Mouse (Mus musculus) liver, postnatal 0 days (tissue): Measurements from ENCODE around the gene Nsf. TPM values are rescaled to one million over a fixed set of nuclear protein-coding genes. Genes with fewer than 3 reads are reported as not detected.

Experiments used
- ATAC-seq: fragments of 200-750 bp; cut with Nextera tagmentation; 2 replicates; pipeline ENCODE4 v1.8.0; 2017; ENCODE audit warnings: mild to moderate bottlenecking, moderate library complexity
- DNase-seq: peaks from one replicate; pipeline ENCODE4 v3.0.0-alpha.2; 2016
- H3K27ac ChIP-seq: fragments of 300-500 bp; sonication (generic); 2 replicates; pipeline ENCODE4 v1.5.1; 2014; ENCODE audit warnings: antibody characterized with exemption, moderate library complexity, mild to moderate bottlenecking, low read depth
- H3K27me3 ChIP-seq: fragments of 300-500 bp; sonication (generic); 2 replicates; pipeline ENCODE4 v1.6.1; 2014; ENCODE audit warnings: low read length, control low read depth, mixed read lengths; ENCODE audit not compliant: insufficient read depth
- H3K36me3 ChIP-seq: fragments of 300-500 bp; sonication (generic); replicated peaks from 2 replicates; pipeline ENCODE4 v1.6.1; 2014; ENCODE audit warnings: mild to moderate bottlenecking, control low read depth, low read length, moderate library complexity, mixed read lengths; ENCODE audit not compliant: insufficient read depth
- H3K4me1 ChIP-seq: fragments of 300-500 bp; sonication (generic); 2 replicates; pipeline ENCODE4 v1.6.1; 2014; ENCODE audit warnings: antibody characterized with exemption, mild to moderate bottlenecking, control low read depth; ENCODE audit not compliant: insufficient read depth
- H3K4me2 ChIP-seq: fragments of 300-500 bp; sonication (generic); 2 replicates; pipeline ENCODE4 v1.6.1; 2014; ENCODE audit warnings: low read depth, mild to moderate bottlenecking, low read length, moderate library complexity, mixed read lengths
- H3K4me3 ChIP-seq: fragments of 300-500 bp; sonication (generic); 2 replicates; pipeline ENCODE4 v1.5.1; 2014; ENCODE audit warnings: low read depth, low read length
- H3K9ac ChIP-seq: fragments of 300-500 bp; sonication (generic); replicated peaks from 2 replicates; pipeline ENCODE4 v1.6.1; 2014; ENCODE audit warnings: mild to moderate bottlenecking, moderate library complexity
- H3K9me3 ChIP-seq: fragments of 300-500 bp; sonication (generic); 2 replicates; pipeline ENCODE4 v1.6.1; 2016; ENCODE audit warnings: mild to moderate bottlenecking, control low read depth, low read length, mixed read lengths
- CTCF ChIP-seq: sonication (generic); IDR thresholded peaks from 2 replicates; pipeline ENCODE4 v1.5.1; 2016; ENCODE audit warnings: antibody characterized with exemption, low read depth
- EP300 ChIP-seq: IDR thresholded peaks from 2 replicates; pipeline ENCODE4 v1.6.1; 2016; ENCODE audit warnings: antibody characterized with exemption, low read depth, mild to moderate bottlenecking
- WGBS: fragments of 180-500 bp; shearing (Covaris S2); extraction: QIAGEN DNeasy Blood & Tissue Kit; methylation state at CpG from one replicate; pipeline ENCODE4 v1.1.7; 2014; ENCODE audit not compliant: insufficient replicate concordance; 5-methylcytosine and 5-hydroxymethylcytosine counted together
- polyA plus RNA-seq: library from polyadenylated mRNA; unstranded; fragments of >200 nt; fragmentation: Nextera tagmentation; extraction: Ambion mirVana; gene quantifications from 2 replicates; pipeline ENCODE4 v1.2.1, GENCODE M21; 2015

Nsf gene
- polyA plus RNA-seq, 1 experiment from 2014 or later, result 16.0 TPM

DNA sequence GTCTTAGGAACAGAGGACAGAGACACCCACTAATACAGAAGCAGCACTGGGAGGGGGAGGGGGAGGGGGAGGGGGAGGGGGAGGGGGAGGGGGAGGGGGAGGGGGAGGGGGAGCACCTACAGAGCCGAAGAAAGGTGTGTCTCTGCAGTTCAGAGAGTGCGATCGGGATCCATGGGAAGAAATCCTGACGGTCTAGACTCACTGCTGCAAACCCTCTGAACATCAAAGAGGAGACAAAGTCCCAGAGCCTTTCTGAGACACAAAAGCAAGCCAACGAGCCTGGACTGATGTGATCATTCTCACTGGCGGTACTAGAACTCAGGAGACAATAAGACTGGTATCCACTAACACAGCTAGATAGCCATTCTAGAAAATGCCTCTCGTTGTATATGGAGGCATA is 88.5 kb downstream of the Nsf start:
- Histone ChIP-seq H3K36me3 (peaks cover 2% of the 10 kb centered on the region; the same call in 1 of the 2 replicates), H3K27ac (no peak overlapping the region), H3K27me3 (no peaks in the 10 kb centered on the region), H3K4me3 (no peak overlapping the region), H3K4me2 (no peak overlapping the region), H3K4me1 (peaks cover 3% of the 10 kb centered on the region; the same call in 1 of the 2 replicates), H3K9ac (no peak overlapping the region), H3K9me3 (no peaks in the 10 kb centered on the region)
- no peak for ATAC-seq
- TF ChIP-seq CTCF (no peak), EP300 (no peak)
- WGBS, result 80% methylated on average over 7 of the region's 7 CpGs
- DNase-seq, result no peak

DNA sequence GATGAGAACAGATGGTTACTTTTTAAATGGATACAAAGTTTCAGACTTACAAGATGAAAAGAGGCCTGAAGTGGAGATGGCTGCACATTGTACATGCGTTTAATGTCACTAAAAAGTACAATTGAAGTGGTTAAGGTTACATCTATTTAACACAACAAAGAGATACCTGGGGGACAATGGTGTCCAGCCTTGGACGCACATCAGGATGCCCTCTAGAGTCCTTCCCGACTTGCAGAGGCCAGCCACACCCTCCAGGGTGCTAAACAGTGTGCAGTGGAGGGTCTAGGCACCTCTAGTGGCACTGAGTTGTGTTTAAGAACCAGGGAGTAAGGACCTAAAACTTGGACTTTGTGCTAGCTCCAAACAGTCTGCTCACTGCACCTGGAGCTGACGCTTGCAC is 89.4 kb downstream of the Nsf start:
- Histone ChIP-seq H3K27me3 (no peaks in the 10 kb centered on the region), H3K4me1 (peaks cover 3% of the 10 kb centered on the region; the same call in 1 of the 2 replicates), H3K4me2 (no peak overlapping the region), H3K36me3 (peaks cover 2% of the 10 kb centered on the region; the same call in 1 of the 2 replicates), H3K9ac (no peak overlapping the region), H3K4me3 (no peak overlapping the region), H3K27ac (no peak overlapping the region), H3K9me3 (no peaks in the 10 kb centered on the region)
- no peak for DNase-seq
- 79% methylated on average over 4 of the region's 4 CpGs for WGBS
- TF ChIP-seq EP300, result no peak
- TF ChIP-seq CTCF, result no peak
- ATAC-seq, result no peak

DNA sequence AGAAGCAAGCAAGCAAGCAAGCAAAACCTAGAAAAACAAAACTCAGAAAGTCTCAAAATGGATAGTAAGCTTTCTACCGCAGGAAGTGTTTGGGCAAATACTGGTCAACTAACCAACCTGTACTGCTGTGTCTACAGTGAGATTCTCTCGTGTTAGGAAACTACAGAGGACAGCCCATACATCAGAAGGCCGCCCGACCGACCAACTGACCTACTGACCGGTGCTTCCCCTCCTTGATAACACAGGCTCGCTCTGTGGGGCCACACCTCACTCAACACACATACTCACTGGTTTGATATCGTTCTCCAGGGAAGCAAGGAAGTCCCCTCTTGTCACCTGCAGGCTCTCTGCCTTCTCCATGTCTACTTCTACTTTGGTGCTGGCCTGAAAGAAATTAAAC is 90.9 kb downstream of the Nsf start:
- 59% methylated on average over 8 of the region's 8 CpGs for whole genome bisulfite sequencing

DNA sequence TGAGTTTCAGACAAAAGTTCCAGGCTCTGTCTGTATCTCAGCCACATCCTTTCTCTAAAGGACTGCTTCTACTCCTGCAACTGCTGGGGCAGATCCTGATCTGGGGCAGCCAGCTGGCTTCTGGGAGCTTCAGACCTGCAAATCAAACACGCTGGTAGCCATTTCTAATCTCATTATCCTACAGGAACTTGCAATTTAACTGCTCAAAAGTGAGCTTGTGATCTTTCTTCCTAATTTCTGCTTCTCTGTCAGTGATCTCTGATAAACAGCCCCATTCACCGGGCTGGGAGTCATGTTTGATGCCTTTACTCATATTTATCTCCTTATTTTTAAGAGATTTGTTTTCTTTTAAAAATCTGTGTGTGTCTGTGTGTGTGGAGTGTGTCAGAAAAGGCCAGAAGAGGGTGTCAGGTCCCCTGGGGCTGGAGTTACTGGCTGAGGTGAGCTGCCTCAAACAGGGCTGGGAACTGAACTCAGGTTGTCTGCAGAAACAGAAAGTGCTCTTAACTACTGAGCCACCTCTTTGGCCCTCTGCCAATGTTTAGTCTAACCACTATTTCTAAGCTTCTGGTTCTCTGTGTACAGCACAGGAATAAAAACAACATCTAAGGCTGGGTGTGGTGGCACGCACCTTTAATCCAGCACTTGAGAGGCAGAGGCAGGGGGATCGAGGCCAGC is 93.8 kb downstream of the Nsf start:
- no peak overlapping the region for H3K4me2 ChIP-seq
- H3K9ac ChIP-seq, result no peak overlapping the region
- no peak for DNase-seq
- no peaks in the 10 kb centered on the region for H3K4me1 ChIP-seq
- TF ChIP-seq CTCF (no peak), EP300 (no peak)
- H3K27ac ChIP-seq, result no peak overlapping the region
- no peak overlapping the region for H3K4me3 ChIP-seq
- H3K27me3 ChIP-seq, result no peaks in the 10 kb centered on the region
- 78% methylated on average over 4 of the region's 4 CpGs for WGBS
- no peak for ATAC-seq
- H3K9me3 ChIP-seq, result no peaks in the 10 kb centered on the region
- peaks cover 16% of the 10 kb centered on the region for H3K36me3 ChIP-seq

More for the DNA sequence above, 90.9 kb downstream of the Nsf start:
- H3K9ac ChIP-seq, result no peak overlapping the region
- H3K4me1 ChIP-seq, result no peaks in the 10 kb centered on the region
- ATAC-seq, result peak; percentile 89
- peaks cover 10% of the 10 kb centered on the region for H3K36me3 ChIP-seq
- H3K9me3 ChIP-seq, result no peaks in the 10 kb centered on the region
- H3K27me3 ChIP-seq, result no peaks in the 10 kb centered on the region
- H3K4me2 ChIP-seq, result no peak overlapping the region
- TF ChIP-seq EP300, result no peak
- TF ChIP-seq CTCF, result no peak
- no peak overlapping the region for H3K4me3 ChIP-seq
- no peak overlapping the region for H3K27ac ChIP-seq
- DNase-seq, result peak; percentile 45

DNA sequence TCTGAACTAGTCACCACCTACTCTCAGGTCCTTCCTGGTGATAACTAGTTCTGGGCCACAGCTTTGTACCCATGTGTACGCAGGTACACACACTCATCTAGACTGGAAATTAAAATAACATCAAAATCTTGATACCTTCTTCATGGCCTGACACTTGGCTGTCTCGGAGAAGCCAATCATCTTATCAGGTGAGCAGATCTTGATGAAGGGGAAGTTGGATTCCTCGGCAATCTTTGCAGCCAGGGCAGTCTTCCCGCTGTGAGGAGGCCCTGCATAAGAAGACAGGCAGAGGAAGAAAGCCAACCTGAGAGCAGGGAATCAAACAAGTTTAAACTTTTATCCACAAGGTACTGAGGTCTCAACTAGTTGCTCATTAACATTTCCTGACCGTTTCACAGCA is 95.1 kb downstream of the Nsf start:
- TF ChIP-seq EP300 (no peak), CTCF (no peak)
- no peak overlapping the region for H3K27ac ChIP-seq
- ATAC-seq (no peak), DNase-seq (no peak)
- H3K27me3 ChIP-seq, result no peaks in the 10 kb centered on the region
- WGBS, result 57% methylated on average over 5 of the region's 5 CpGs
- H3K4me2 ChIP-seq, result no peak overlapping the region
- peaks cover 19% of the 10 kb centered on the region for H3K36me3 ChIP-seq
- no peaks in the 10 kb centered on the region for H3K4me1 ChIP-seq
- H3K9ac ChIP-seq, result no peak overlapping the region
- H3K4me3 ChIP-seq, result no peak overlapping the region
- H3K9me3 ChIP-seq, result no peaks in the 10 kb centered on the region

DNA sequence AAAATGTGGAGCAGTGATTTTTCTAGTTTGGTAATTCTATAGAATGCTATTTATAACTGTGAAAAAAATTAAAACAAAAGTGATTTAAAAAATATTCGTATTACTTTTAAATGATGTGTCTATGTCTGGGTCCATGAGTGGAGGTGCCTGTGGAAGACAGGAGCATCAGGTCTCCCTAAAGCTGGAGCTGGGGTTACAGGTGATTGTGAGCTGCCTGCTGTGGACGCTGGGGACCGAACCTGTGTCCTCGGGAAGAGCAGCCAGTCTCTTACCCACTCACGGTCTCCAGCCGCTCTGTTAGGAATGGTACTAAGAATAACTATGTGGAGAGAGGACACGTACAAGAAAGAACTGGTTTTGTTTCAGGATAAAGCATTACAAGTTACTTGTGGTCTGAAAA is 97.2 kb downstream of the Nsf start:
- 84% methylated on average over 7 of the region's 7 CpGs for WGBS
- no peak overlapping the region for H3K27ac ChIP-seq
- TF ChIP-seq EP300 (no peak), CTCF (no peak)
- H3K36me3 ChIP-seq, result peaks cover 22% of the 10 kb centered on the region
- H3K4me3 ChIP-seq, result no peak overlapping the region
- H3K4me1 ChIP-seq, result no peaks in the 10 kb centered on the region
- no peak overlapping the region for H3K4me2 ChIP-seq
- H3K9ac ChIP-seq, result no peak overlapping the region
- DNase-seq (no peak), ATAC-seq (no peak)
- H3K9me3 ChIP-seq, result no peaks in the 10 kb centered on the region
- H3K27me3 ChIP-seq, result no peaks in the 10 kb centered on the region

DNA sequence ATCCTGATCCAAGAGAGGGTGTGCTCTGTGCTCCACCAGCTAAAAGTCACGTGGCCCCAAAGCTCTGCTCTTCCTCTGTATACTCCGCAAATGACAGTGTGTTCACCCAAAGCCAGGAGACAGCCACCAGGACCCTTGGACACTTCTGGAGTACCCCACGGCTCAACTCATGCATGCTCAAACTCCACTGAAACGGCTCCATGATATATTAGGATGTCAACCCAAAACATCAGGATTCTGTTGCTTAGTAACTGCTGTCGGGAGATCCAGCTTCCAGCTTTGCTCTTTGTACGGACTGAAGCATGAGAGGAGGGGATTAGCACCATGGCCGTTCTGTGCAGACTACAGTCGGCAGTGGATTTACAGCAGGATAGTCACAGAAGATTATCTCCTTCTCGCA is 99.6 kb downstream of the Nsf start:
- no peaks in the 10 kb centered on the region for H3K27me3 ChIP-seq
- no peak overlapping the region for H3K27ac ChIP-seq
- no peaks in the 10 kb centered on the region for H3K4me1 ChIP-seq
- no peak for DNase-seq
- no peak overlapping the region for H3K9ac ChIP-seq
- H3K4me3 ChIP-seq, result no peak overlapping the region
- WGBS, result 69% methylated on average over 9 of the region's 9 CpGs
- TF ChIP-seq CTCF (no peak), EP300 (no peak)
- H3K9me3 ChIP-seq, result no peaks in the 10 kb centered on the region
- no peak for ATAC-seq
- no peak overlapping the region for H3K4me2 ChIP-seq
- peaks cover 19% of the 10 kb centered on the region for H3K36me3 ChIP-seq
